Mouse (Mus musculus) liver, embryonic 14.5 days (tissue): ENCODE data around the gene Mroh8. TPM values are rescaled to one million over a fixed set of nuclear protein-coding genes. Genes with fewer than 3 reads are reported as not detected.

Source experiments
- ATAC-seq: fragments of 200-750 bp; cut with Nextera tagmentation; 2 replicates; pipeline ENCODE4 v1.8.0; 2017; ENCODE audit warnings: moderate number of reproducible peaks, mild to moderate bottlenecking, moderate library complexity; ENCODE audit not compliant: insufficient read depth
- DNase-seq, 3 experiments: peaks; one replicate each; pipeline ENCODE4 v3.0.0-alpha.2; 2012 to 2013; ENCODE audit warnings: low read depth in 3 of 3, low spot score in 3 of 3
- H3K27ac ChIP-seq: fragments of 300-500 bp; sonication (generic); 2 replicates; pipeline ENCODE4 v1.5.1; 2014; ENCODE audit warnings: moderate library complexity, mild to moderate bottlenecking, control low read depth, inconsistent platforms
- H3K27me3 ChIP-seq: fragments of 300-500 bp; sonication (generic); 2 replicates; pipeline ENCODE4 v1.6.1; 2014; ENCODE audit warnings: mild to moderate bottlenecking, low read length, moderate library complexity; ENCODE audit not compliant: control insufficient read depth, insufficient read depth
- H3K36me3 ChIP-seq: fragments of 300-500 bp; sonication (generic); replicated peaks from 2 replicates; pipeline ENCODE4 v1.6.1; 2014; ENCODE audit warnings: low read depth; ENCODE audit not compliant: control insufficient read depth, insufficient read depth
- H3K4me1 ChIP-seq, 2 experiments: fragments of 200-500 bp in 1 of 2; fragments of 300-500 bp in 1 of 2; sonication (generic) in 1 of 2; replicated peaks; 2 replicates each; pipeline ENCODE4 v1.6.1; 2012 to 2014; ENCODE audit warnings: antibody characterized with exemption in 1 of 2, inconsistent platforms in 1 of 2, low read length in 1 of 2; ENCODE audit not compliant: control insufficient read depth in 2 of 2, insufficient read depth in 2 of 2
- H3K4me2 ChIP-seq: fragments of 300-500 bp; sonication (generic); 2 replicates; pipeline ENCODE4 v1.6.1; 2014; ENCODE audit warnings: low read depth, mild to moderate bottlenecking, control low read depth, moderate library complexity
- H3K4me3 ChIP-seq, 2 experiments: fragments of 200-500 bp in 1 of 2; fragments of 300-500 bp in 1 of 2; sonication (generic) in 1 of 2; 2 replicates each; pipeline ENCODE4 v1.5.1; 2012 to 2014; ENCODE audit warnings: low read depth in 2 of 2, low read length in 2 of 2, mild to moderate bottlenecking in 2 of 2, control low read depth in 1 of 2, inconsistent platforms in 1 of 2, moderate library complexity in 1 of 2; ENCODE audit not compliant: insufficient read depth in 1 of 2
- H3K9ac ChIP-seq: fragments of 300-500 bp; sonication (generic); replicated peaks from 2 replicates; pipeline ENCODE4 v1.6.1; 2014; ENCODE audit warnings: mild to moderate bottlenecking, control low read depth, moderate library complexity
- H3K9me3 ChIP-seq: fragments of 300-500 bp; sonication (generic); 2 replicates; pipeline ENCODE4 v1.6.1; 2016; ENCODE audit warnings: low read length, mixed read lengths; ENCODE audit not compliant: control insufficient read depth
- CTCF ChIP-seq: IDR thresholded peaks from 2 replicates; pipeline ENCODE4 v1.5.1; 2016; ENCODE audit warnings: antibody characterized with exemption, low read depth, control low read depth
- EP300 ChIP-seq: IDR thresholded peaks from 2 replicates; pipeline ENCODE4 v1.6.1; 2016; ENCODE audit warnings: antibody characterized with exemption, low read depth
- WGBS: fragments of 180-500 bp; shearing (Covaris S2); extraction: QIAGEN DNeasy Blood & Tissue Kit; methylation state at CpG from one replicate; pipeline ENCODE4 v1.1.7; 2014; ENCODE audit not compliant: insufficient replicate concordance; 5-methylcytosine and 5-hydroxymethylcytosine counted together
- polyA plus RNA-seq, 2 experiments: library from polyadenylated mRNA; depleted of rRNA in 1 of 2; stranded (reverse) in 1 of 2; unstranded in 1 of 2; fragments of >200 nt; fragmentation: Nextera tagmentation in 1 of 2; extraction: Ambion mirVana in 1 of 2; gene quantifications; 2 replicates each; pipeline versions ENCODE4 v1.2.1 to v1.2.3; 2012 to 2014

Mroh8 gene
- polyA plus RNA-seq, 2 experiments = 0.05 to 0.11 TPM

DNA sequence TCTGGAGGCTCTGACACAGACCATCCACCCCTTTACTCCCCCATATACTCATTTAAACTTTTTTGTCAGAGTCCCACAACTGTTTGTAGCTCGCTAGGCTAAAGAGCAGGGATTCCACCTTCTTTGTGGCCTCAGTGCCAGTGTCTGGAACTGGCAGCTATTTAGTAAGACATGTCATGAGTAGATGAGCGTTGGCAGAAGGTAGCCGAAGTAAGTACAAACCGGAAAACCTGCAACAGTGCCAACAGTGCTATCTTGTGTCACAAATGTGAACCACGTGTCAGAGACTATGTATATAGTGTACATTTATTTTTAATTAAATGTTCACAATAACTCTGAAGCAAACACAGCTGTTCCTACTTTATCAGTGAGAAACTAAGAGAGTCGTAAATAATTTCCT lies 15.5 kb downstream of the Mroh8 start:
- ATAC-seq = no peak
- H3K4me1 ChIP-seq = no peaks in the 10 kb centered on the region
- TF ChIP-seq EP300 (no peak), CTCF (no peak)
- DNase-seq = no peak
- no peaks in the 10 kb centered on the region for H3K36me3 ChIP-seq
- no peak overlapping the region for H3K9ac ChIP-seq
- no peak overlapping the region for H3K4me3 ChIP-seq
- WGBS = 60% methylated on average over 6 of the region's 6 CpGs
- H3K27me3 ChIP-seq = no peaks in the 10 kb centered on the region
- no peak overlapping the region for H3K27ac ChIP-seq
- no peak overlapping the region for H3K4me2 ChIP-seq
- H3K9me3 ChIP-seq = no peaks in the 10 kb centered on the region

DNA sequence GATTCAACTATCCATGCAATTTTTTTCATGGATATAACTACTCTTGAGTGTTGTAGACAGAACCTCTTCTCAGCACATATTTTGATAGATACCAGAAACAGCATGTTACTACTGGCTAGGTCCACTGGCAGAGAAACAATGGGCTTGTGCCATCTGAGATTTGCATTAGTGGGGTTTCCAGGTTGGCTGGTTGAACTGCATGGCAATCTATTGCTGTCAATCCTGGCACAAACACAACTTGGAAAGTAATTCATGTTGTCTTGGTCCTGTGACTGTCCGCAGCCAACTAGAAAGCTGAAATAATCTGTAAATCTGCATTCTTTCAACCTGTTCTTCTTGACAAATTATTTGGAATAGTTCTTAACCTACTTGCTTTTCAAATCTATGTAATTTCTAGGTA lies 16.2 kb downstream of the Mroh8 start:
- no peak for TF ChIP-seq CTCF
- TF ChIP-seq EP300 = no peak
- Histone ChIP-seq H3K27ac (no peak overlapping the region), H3K9ac (no peak overlapping the region), H3K4me1 (no peaks in the 10 kb centered on the region), H3K36me3 (no peaks in the 10 kb centered on the region), H3K4me3 (no peak overlapping the region), H3K9me3 (no peaks in the 10 kb centered on the region), H3K4me2 (no peak overlapping the region), H3K27me3 (no peaks in the 10 kb centered on the region)
- no peak for DNase-seq
- 68% methylated on average over 1 of the region's 1 CpGs for WGBS
- no peak for ATAC-seq

DNA sequence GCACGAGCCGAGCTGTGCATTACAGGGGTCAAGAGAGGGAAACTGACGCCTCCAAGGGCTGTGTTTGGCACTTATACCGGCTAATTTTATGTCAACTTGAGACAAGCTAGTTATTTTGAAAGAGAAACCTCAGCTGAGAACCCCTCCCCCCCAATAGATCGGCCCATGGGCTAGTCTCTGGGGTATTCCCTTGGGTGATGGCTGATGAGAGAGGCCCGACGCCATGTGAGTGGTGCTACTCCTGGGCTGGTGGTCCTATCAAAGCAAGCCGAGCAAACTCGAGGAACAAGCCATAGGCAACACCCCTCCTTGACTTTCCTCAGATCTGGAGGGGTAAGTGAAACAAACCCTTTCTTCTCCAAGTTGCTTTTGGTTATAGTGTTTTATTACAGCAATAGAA lies 16.8 kb downstream of the Mroh8 start:
- no peaks in the 10 kb centered on the region for H3K4me1 ChIP-seq
- H3K4me2 ChIP-seq = no peak overlapping the region
- no peaks in the 10 kb centered on the region for H3K27me3 ChIP-seq
- no peak overlapping the region for H3K4me3 ChIP-seq
- no peak for ATAC-seq
- no peak overlapping the region for H3K9ac ChIP-seq
- TF ChIP-seq EP300 = no peak
- TF ChIP-seq CTCF = no peak
- H3K27ac ChIP-seq = no peak overlapping the region
- H3K9me3 ChIP-seq = no peaks in the 10 kb centered on the region
- no peaks in the 10 kb centered on the region for H3K36me3 ChIP-seq
- no peak for DNase-seq
- 58% methylated on average over 9 of the region's 9 CpGs for WGBS

DNA sequence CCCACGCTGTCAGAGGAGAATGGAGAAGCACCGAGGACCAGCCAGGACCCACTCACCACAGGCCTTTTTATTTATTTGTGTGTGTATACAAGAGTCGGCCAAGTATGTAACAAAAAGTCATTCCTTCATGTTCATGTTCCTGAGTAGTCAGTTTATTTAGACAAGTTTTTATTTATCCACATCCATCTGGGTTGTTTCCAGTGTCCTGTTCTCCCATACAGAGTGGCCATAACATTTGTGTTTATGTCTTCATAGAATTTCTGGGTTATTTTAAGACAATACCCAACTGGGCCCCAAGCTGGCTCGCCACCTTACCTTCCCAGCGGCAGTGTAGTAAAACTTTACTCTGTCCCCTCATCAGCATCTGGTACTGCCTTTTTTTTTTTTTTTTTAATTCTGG lies 17.4 kb downstream of the Mroh8 start:
- no peak overlapping the region for H3K9ac ChIP-seq
- no peaks in the 10 kb centered on the region for H3K4me1 ChIP-seq
- H3K4me2 ChIP-seq = no peak overlapping the region
- H3K27ac ChIP-seq = no peak overlapping the region
- H3K27me3 ChIP-seq = no peaks in the 10 kb centered on the region
- no peaks in the 10 kb centered on the region for H3K36me3 ChIP-seq
- ATAC-seq (no peak), DNase-seq (no peak)
- TF ChIP-seq CTCF (no peak), EP300 (no peak)
- WGBS = 65% methylated on average over 5 of the region's 5 CpGs
- no peaks in the 10 kb centered on the region for H3K9me3 ChIP-seq
- no peak overlapping the region for H3K4me3 ChIP-seq

DNA sequence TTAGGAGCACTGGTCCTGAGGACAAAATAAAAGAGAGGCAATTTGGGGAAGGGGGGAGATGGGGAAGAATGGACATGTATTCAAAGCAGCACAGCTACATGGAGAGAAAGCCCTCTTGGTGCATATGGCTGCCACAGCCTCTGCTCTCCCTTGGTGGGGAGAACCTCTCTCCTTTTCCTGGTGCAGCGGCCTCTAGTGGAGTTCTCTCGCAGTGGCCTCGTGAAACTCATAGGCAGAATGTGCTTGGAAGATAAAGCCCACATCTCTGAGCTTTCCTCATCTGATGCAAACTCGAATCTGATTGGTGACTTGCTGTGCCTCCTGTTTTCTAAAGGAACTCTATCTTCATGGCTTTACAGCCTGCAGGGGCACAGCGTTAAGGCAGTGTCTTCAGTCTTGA lies 19.6 kb downstream of the Mroh8 start:
- ATAC-seq = peak; percentile 60
- DNase-seq = peak; percentile 29 to 44 (median 30)

More for the DNA sequence above, 19.6 kb downstream of the Mroh8 start:
- TF ChIP-seq CTCF (peak; percentile 85), EP300 (no peak)
- no peak overlapping the region for H3K4me3 ChIP-seq
- H3K27ac ChIP-seq = no peak overlapping the region
- no peaks in the 10 kb centered on the region for H3K9me3 ChIP-seq
- WGBS = 2% methylated on average over 5 of the region's 5 CpGs
- H3K9ac ChIP-seq = no peak overlapping the region
- H3K27me3 ChIP-seq = no peaks in the 10 kb centered on the region
- H3K4me1 ChIP-seq = no peaks in the 10 kb centered on the region; a peak in 1 of 4 replicates
- no peak overlapping the region for H3K4me2 ChIP-seq
- H3K36me3 ChIP-seq = no peaks in the 10 kb centered on the region
